Mouse (Mus musculus): Measurements from ENCODE around the gene Sfxn3. TPM values are rescaled to one million over a fixed set of nuclear protein-coding genes. Genes with fewer than 3 reads are reported as not detected.

The Sfxn3 gene
- polyA plus RNA-seq, 1 experiment from 2014 or later: 26.0 TPM

- Histone ChIP-seq H3K27ac (peak overlapping the region; percentile 93), H3K4me1 (peaks cover 43% of the 10 kb centered on the region), H3K9me3 (no peaks in the 10 kb centered on the region), H3K27me3 (peaks cover 58% of the 10 kb centered on the region), H3K9ac (peak overlapping the region; percentile 82), H3K4me2 (replicated peaks) (peak overlapping the region; percentile 96), H3K4me3 (peak overlapping the region; percentile 64), H3K36me3 (no peaks in the 10 kb centered on the region)
- ATAC-seq (ENCODE audit: low FRiP score, low read depth): no peak
- WGBS: 9% methylated on average over 20 of the region's 20 CpGs
Measured at GRCm38 (mm10) chr19:45073871-45074542, 26.7 kb downstream of the Sfxn3 start.

DNA sequence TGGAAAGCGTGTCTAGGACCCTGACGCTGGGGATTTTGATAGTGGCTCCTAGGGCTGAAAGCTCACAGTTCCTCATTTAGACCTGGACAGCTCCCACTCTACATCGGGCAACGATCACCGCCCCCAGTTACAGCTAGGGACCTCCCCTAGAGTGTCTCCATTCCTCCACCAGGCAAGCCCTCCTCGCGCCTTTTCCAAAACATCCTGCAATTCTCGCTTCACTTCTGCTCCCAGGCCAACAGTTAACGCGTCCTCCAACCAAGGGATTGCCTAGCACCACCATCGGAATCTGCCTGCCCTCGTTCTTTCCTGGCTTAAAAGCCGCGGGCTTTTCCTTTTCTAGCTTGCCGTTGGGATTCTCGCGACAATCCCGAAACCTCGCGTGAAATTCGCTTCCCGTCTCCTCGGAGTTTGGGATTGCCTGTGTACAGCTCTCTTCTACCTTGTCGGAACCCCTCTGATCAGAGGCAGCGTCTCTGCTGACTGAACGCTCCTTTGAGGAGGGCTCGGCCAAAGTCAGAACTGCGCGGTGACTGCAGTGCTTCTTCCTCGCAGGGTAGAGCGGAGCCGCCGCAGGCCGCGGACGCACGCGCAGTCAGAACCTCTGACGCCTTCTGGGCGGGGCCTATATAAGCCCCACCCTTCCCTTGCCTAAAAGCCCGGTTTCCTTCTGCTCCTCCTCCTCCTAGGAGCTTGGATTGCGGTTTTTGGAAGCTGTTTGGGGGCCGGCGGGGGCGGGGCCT lies 27.4 kb downstream of the Sfxn3 start, which contains the start of gene Kazald1:
Gene Kazald1 (plus strand): TSS at position 662 of the 743 bp plus-strand sequence.
- Histone ChIP-seq H3K27me3 (peaks cover 58% of the 10 kb centered on the region), H3K4me2 (replicated peaks) (peak within 1 kb of the TSS; percentile 96), H3K9me3 (no peaks in the 10 kb centered on the region), H3K27ac (peak within 1 kb of the TSS; percentile 93), H3K9ac (peak within 1 kb of the TSS; percentile 82), H3K4me3 (peak within 1 kb of the TSS; percentile 64), H3K36me3 (no peaks in the 10 kb centered on the region), H3K4me1 (peaks cover 50% of the 10 kb centered on the region)
- WGBS: under 1% methylated on average over 45 of the region's 45 CpGs
- ATAC-seq (ENCODE audit: low FRiP score, low read depth): peak; percentile 86

DNA sequence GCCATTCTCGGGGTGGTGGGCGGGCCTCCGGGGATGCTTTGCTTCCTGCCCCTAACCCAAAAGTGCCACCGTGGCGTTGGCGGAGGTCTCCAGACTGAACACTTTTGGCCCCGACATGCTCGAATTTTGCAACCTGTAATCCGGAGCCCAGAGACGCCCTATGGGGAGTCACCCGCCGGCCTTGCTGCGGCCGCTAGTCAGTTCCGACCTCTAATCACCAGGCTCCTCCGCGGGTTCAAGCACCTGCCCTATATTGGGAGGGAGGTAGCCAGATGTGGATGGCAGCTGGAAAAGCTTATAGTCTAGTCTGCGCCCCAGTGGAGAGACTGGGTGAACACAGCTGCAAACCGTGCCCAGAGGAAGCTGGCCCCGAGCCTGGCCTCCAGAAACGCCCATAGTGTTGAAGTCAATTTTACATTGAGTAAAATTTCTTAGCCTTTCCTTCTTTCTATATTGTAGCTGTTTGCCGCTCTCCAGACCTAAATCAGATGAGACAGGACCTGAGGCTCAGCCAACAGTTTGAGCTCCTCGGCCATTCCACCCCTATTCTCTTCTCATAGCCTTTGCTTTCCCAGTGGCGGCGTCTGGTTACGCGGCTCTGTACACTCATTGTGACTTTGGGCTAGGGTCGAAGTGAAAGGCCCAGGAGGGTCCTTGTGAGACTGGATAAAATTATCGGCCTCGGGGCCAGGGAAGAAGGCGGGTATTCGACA lies 28.2 kb downstream of the Sfxn3 start:
- H3K27ac ChIP-seq: peak overlapping the region; percentile 93
- H3K9ac ChIP-seq: peak overlapping the region; percentile 82
- H3K4me2 ChIP-seq (replicated peaks): peak overlapping the region; percentile 96
- peak; percentile 25 for ATAC-seq (ENCODE audit: low FRiP score, low read depth)
- under 1% methylated on average over 32 of the region's 32 CpGs for WGBS
- H3K4me3 ChIP-seq: peak overlapping the region; percentile 64
- peaks cover 58% of the 10 kb centered on the region for H3K4me1 ChIP-seq
- no peaks in the 10 kb centered on the region for H3K9me3 ChIP-seq
- H3K27me3 ChIP-seq: peaks cover 63% of the 10 kb centered on the region
- no peaks in the 10 kb centered on the region for H3K36me3 ChIP-seq

GRCm38 (mm10) chr19:45076036-45076575 lies 28.8 kb downstream of the Sfxn3 start:
- no peak for ATAC-seq (ENCODE audit: low FRiP score, low read depth)
- Histone ChIP-seq H3K9ac (peak overlapping the region; percentile 82), H3K27me3 (peaks cover 64% of the 10 kb centered on the region), H3K36me3 (no peaks in the 10 kb centered on the region), H3K9me3 (no peaks in the 10 kb centered on the region), H3K27ac (peak overlapping the region; percentile 93; the same call in 1 of the 2 replicates), H3K4me1 (peaks cover 64% of the 10 kb centered on the region), H3K4me3 (peak overlapping the region; percentile 64), H3K4me2 (replicated peaks) (peak overlapping the region; percentile 96)
- 6% methylated on average over 17 of the region's 17 CpGs for WGBS

GRCm38 (mm10) chr19:45076586-45077510 lies 29.5 kb downstream of the Sfxn3 start:
- ATAC-seq (ENCODE audit: low FRiP score, low read depth): no peak
- WGBS: under 1% methylated on average over 62 of the region's 62 CpGs
- H3K9me3 ChIP-seq: no peaks in the 10 kb centered on the region
- H3K27ac ChIP-seq: no peak overlapping the region; the same call in 1 of the 2 replicates
- no peaks in the 10 kb centered on the region for H3K36me3 ChIP-seq
- H3K4me1 ChIP-seq: peaks cover 67% of the 10 kb centered on the region
- peak overlapping the region; percentile 96 for H3K4me2 ChIP-seq (replicated peaks)
- peak overlapping the region; percentile 64 for H3K4me3 ChIP-seq
- peaks cover 64% of the 10 kb centered on the region for H3K27me3 ChIP-seq
- peak overlapping the region; percentile 82 for H3K9ac ChIP-seq

- no peaks in the 10 kb centered on the region for H3K9me3 ChIP-seq
- no peaks in the 10 kb centered on the region for H3K36me3 ChIP-seq
- 6% methylated on average over 20 of the region's 20 CpGs for WGBS
- no peak for ATAC-seq (ENCODE audit: low FRiP score, low read depth)
- peak overlapping the region; percentile 64 for H3K4me3 ChIP-seq
- peak overlapping the region; percentile 96 for H3K4me2 ChIP-seq (replicated peaks)
- no peak overlapping the region for H3K9ac ChIP-seq
- peaks cover 74% of the 10 kb centered on the region for H3K27me3 ChIP-seq
- H3K4me1 ChIP-seq: peaks cover 67% of the 10 kb centered on the region
- H3K27ac ChIP-seq: no peak overlapping the region
Measured at GRCm38 (mm10) chr19:45077742-45078645, 30.7 kb downstream of the Sfxn3 start.

DNA sequence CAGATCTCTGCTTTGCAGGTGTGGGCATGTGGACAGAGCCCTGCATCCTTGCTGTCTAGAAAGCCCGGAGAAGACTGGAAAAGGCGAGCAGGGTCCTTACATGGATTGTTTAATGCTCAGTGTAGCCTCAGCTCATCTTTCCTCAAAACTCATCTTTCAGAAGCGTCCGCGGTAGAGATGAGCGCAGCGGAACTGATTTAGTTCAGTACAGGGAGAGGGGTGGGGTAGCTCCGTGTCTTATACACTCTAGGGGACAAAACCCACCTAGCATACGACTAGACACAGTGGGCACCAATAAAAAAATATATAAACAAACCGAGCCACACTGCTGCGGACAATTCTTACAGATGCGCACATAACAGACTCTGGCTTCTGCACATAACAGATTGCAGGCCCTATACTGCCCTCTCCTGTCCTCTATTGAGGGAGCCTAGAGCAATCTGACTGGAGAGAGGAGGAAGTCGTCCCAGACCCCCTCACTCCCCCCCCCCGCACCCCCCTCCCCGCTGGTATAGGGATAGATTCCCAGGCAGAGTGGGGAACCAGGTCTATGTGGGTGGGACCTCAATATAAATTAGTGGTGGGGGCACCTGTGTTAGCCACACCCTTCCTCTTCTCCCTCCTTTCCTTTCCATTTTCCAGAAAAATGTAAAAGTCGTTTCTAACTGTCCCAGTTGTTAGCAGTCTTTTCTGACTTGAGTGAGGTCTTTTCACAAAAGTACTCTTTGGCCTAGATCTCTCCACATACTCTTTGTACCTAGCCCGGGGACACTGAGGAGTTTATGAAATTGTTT lies 31.9 kb downstream of the Sfxn3 start:
- no peaks in the 10 kb centered on the region for H3K9me3 ChIP-seq
- peaks cover 85% of the 10 kb centered on the region for H3K27me3 ChIP-seq
- peaks cover 62% of the 10 kb centered on the region for H3K4me1 ChIP-seq
- peak; percentile 29; the same call in 1 of the 2 replicates for ATAC-seq (ENCODE audit: low FRiP score, low read depth)
- peak overlapping the region; percentile 96 for H3K4me2 ChIP-seq (replicated peaks)
- H3K4me3 ChIP-seq: peak overlapping the region; percentile 38
- peak overlapping the region; percentile 16; the same call in 1 of the 2 replicates for H3K27ac ChIP-seq
- H3K9ac ChIP-seq: no peak overlapping the region
- WGBS: 7% methylated on average over 17 of the region's 17 CpGs
- no peaks in the 10 kb centered on the region for H3K36me3 ChIP-seq

GRCm38 (mm10) chr19:45079769-45080515 lies 32.6 kb downstream of the Sfxn3 start:
- Histone ChIP-seq H3K27me3 (peaks cover 93% of the 10 kb centered on the region), H3K27ac (peak overlapping the region; percentile 16; the same call in 1 of the 2 replicates)
- peak; percentile 38; the same call in 1 of the 2 replicates for ATAC-seq (ENCODE audit: low FRiP score, low read depth)

GRCm38 (mm10) chr19:45080711-45081110 lies 33.4 kb downstream of the Sfxn3 start:
- peak overlapping the region; percentile 96 for H3K4me2 ChIP-seq (replicated peaks)
- peaks cover 99% of the 10 kb centered on the region for H3K27me3 ChIP-seq
- H3K4me1 ChIP-seq: peaks cover 57% of the 10 kb centered on the region
- H3K27ac ChIP-seq: no peak overlapping the region
- no peaks in the 10 kb centered on the region for H3K36me3 ChIP-seq
- H3K4me3 ChIP-seq: peak overlapping the region; percentile 38
- H3K9ac ChIP-seq: peak overlapping the region; percentile 63
- no peaks in the 10 kb centered on the region for H3K9me3 ChIP-seq
- no peak for ATAC-seq (ENCODE audit: low FRiP score, low read depth)
- WGBS: 2% methylated on average over 17 of the region's 17 CpGs

More at GRCm38 (mm10) chr19:45079769-45080515, 32.6 kb downstream of the Sfxn3 start:
- H3K4me1 ChIP-seq: peaks cover 62% of the 10 kb centered on the region
- H3K9ac ChIP-seq: peak overlapping the region; percentile 63
- no peaks in the 10 kb centered on the region for H3K9me3 ChIP-seq
- H3K4me3 ChIP-seq: peak overlapping the region; percentile 38
- WGBS: under 1% methylated on average over 45 of the region's 45 CpGs
- no peaks in the 10 kb centered on the region for H3K36me3 ChIP-seq
- H3K4me2 ChIP-seq (replicated peaks): peak overlapping the region; percentile 96
